Mouse (Mus musculus) forebrain, embryonic 13.5 days (tissue): ENCODE results near the gene Dlec1. TPM values are rescaled to one million over a fixed set of nuclear protein-coding genes. Genes with fewer than 3 reads are reported as not detected.

Source experiments
- ATAC-seq: fragments of 200-750 bp; cut with Nextera tagmentation; 2 replicates; pipeline ENCODE4 v1.8.0; 2017
- H3K27ac ChIP-seq: fragments of 300-500 bp; sonication (generic); 2 replicates; pipeline ENCODE4 v1.5.1; 2015; ENCODE audit warnings: inconsistent platforms, mild to moderate bottlenecking, moderate library complexity
- H3K27me3 ChIP-seq: fragments of 300-500 bp; sonication (generic); 2 replicates; pipeline ENCODE4 v1.6.1; 2015; ENCODE audit warnings: mild to moderate bottlenecking, inconsistent platforms
- H3K36me3 ChIP-seq: fragments of 300-500 bp; sonication (generic); 2 replicates; pipeline ENCODE4 v1.6.1; 2015; ENCODE audit warnings: mild to moderate bottlenecking, inconsistent platforms; ENCODE audit not compliant: poor library complexity, severe bottlenecking
- H3K4me1 ChIP-seq: fragments of 300-500 bp; sonication (generic); 2 replicates; pipeline ENCODE4 v1.6.1; 2015; ENCODE audit warnings: inconsistent platforms
- H3K4me2 ChIP-seq: fragments of 300-500 bp; sonication (generic); 2 replicates; pipeline ENCODE4 v1.6.1; 2015; ENCODE audit warnings: inconsistent platforms, mild to moderate bottlenecking, moderate library complexity
- H3K4me3 ChIP-seq: fragments of 300-500 bp; sonication (generic); 2 replicates; pipeline ENCODE4 v1.5.1; 2015; ENCODE audit warnings: mild to moderate bottlenecking, inconsistent platforms
- H3K9ac ChIP-seq: fragments of 300-500 bp; sonication (generic); 2 replicates; pipeline ENCODE4 v1.6.1; 2015; ENCODE audit warnings: mild to moderate bottlenecking, inconsistent platforms
- H3K9me3 ChIP-seq: fragments of 300-500 bp; sonication (generic); replicated peaks from 2 replicates; pipeline ENCODE4 v1.6.1; 2016; ENCODE audit warnings: inconsistent platforms
- WGBS: fragments of 180-500 bp; shearing (Covaris S2); methylation state at CpG from one replicate; pipeline ENCODE4 v1.1.7; 2015; 5-methylcytosine and 5-hydroxymethylcytosine counted together
- polyA plus RNA-seq: library from polyadenylated mRNA; unstranded; fragments of >200 nt; fragmentation: Nextera tagmentation; extraction: Ambion mirVana; gene quantifications from 2 replicates; pipeline ENCODE4 v1.2.1, GENCODE M21; 2015

Gene Dlec1
- polyA plus RNA-seq, 1 experiment from 2014 or later, result 0.57 TPM

GRCm38 (mm10) chr9:119146098-119146770 lies 44.0 kb downstream of the Dlec1 start:
- ATAC-seq, result no peak

GRCm38 (mm10) chr9:119149601-119150000 lies 47.3 kb downstream of the Dlec1 start:
- Histone ChIP-seq H3K27ac (no peak overlapping the region), H3K4me2 (no peak overlapping the region), H3K4me3 (no peak overlapping the region), H3K9ac (no peak overlapping the region), H3K9me3 (no peaks in the 10 kb centered on the region), H3K36me3 (no peaks in the 10 kb centered on the region), H3K4me1 (no peaks in the 10 kb centered on the region), H3K27me3 (no peaks in the 10 kb centered on the region)
- no peak for ATAC-seq
- 33% methylated on average over 5 of the region's 5 CpGs for WGBS

More at GRCm38 (mm10) chr9:119146098-119146770, 44.0 kb downstream of the Dlec1 start:
- Histone ChIP-seq H3K4me2 (no peak overlapping the region), H3K27ac (no peak overlapping the region), H3K9ac (no peak overlapping the region), H3K27me3 (no peaks in the 10 kb centered on the region), H3K4me1 (no peaks in the 10 kb centered on the region), H3K36me3 (no peaks in the 10 kb centered on the region), H3K4me3 (no peak overlapping the region), H3K9me3 (no peaks in the 10 kb centered on the region)
- 80% methylated on average over 13 of the region's 13 CpGs for WGBS

DNA sequence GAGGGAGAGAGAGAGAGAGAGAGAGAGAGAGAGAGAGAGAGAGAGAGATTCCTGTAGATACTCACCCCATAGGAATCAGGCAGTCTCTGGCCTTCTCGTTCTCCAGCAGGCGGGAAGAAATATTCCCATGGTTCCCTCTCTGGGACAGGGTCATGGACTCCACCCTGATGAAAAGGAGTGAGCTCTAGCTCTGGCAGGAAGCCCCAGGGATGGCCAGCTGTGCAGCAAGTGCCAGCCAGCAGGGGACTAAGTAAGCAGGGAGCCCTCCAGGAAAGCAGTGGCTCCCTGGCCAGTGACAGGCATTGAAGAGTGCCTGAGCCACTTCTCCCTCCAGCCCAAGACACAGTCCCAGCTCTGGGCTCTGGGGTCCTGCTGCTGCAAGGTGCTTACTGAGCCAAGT lies 49.5 kb downstream of the Dlec1 start:
- Histone ChIP-seq H3K27ac (no peak overlapping the region), H3K9ac (no peak overlapping the region), H3K4me1 (0 out of 2 replicates have a peak, but pooled peaks cover 3% of the 10 kb centered on the region), H3K36me3 (no peaks in the 10 kb centered on the region), H3K4me3 (no peak overlapping the region), H3K27me3 (peaks cover 16% of the 10 kb centered on the region), H3K4me2 (no peak overlapping the region), H3K9me3 (no peaks in the 10 kb centered on the region)
- WGBS, result 59% methylated on average over 2 of the region's 2 CpGs
- ATAC-seq, result no peak

GRCm38 (mm10) chr9:119155416-119155815 lies 53.1 kb downstream of the Dlec1 start:
- ATAC-seq, result no peak
- 79% methylated on average over 8 of the region's 8 CpGs for WGBS

DNA sequence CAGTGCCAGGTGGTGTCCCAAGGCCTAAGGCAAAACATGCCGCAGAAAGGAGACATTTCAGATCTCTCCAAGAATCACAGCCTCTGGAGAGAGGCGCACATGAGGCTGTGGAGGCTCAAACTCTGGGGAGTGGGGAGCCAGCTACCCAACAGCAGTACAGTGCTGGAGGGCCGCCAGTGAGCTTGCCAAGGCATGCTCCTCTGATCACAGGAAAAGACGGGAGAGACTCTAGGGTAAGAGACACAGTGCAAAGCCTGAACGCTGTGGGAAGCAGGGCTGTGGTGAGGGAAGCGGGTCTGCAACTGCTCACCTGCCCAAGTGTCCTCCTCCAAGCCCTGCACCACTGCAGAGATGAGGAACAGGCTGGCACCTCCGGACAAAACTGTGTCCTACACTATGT lies 53.5 kb downstream of the Dlec1 start:
- Histone ChIP-seq H3K4me1 (0 out of 2 replicates have a peak, but pooled peaks cover 3% of the 10 kb centered on the region), H3K4me3 (peak overlapping the region; percentile 53), H3K27me3 (peaks cover 21% of the 10 kb centered on the region), H3K36me3 (no peaks in the 10 kb centered on the region), H3K9ac (no peak overlapping the region), H3K27ac (no peak overlapping the region), H3K4me2 (0 out of 2 replicates have a peak overlapping the region, but pooled peaks have one; percentile 69), H3K9me3 (no peaks in the 10 kb centered on the region)
- WGBS, result 56% methylated on average over 7 of the region's 7 CpGs
- ATAC-seq, result 0 out of 2 replicates have a peak, but pooled peaks have one; percentile 9

More at GRCm38 (mm10) chr9:119155416-119155815, 53.1 kb downstream of the Dlec1 start:
- Histone ChIP-seq H3K4me3 (no peak overlapping the region), H3K27me3 (peaks cover 21% of the 10 kb centered on the region), H3K9me3 (no peaks in the 10 kb centered on the region), H3K27ac (no peak overlapping the region), H3K9ac (no peak overlapping the region), H3K4me1 (0 out of 2 replicates have a peak, but pooled peaks cover 3% of the 10 kb centered on the region), H3K4me2 (no peak overlapping the region), H3K36me3 (no peaks in the 10 kb centered on the region)

DNA sequence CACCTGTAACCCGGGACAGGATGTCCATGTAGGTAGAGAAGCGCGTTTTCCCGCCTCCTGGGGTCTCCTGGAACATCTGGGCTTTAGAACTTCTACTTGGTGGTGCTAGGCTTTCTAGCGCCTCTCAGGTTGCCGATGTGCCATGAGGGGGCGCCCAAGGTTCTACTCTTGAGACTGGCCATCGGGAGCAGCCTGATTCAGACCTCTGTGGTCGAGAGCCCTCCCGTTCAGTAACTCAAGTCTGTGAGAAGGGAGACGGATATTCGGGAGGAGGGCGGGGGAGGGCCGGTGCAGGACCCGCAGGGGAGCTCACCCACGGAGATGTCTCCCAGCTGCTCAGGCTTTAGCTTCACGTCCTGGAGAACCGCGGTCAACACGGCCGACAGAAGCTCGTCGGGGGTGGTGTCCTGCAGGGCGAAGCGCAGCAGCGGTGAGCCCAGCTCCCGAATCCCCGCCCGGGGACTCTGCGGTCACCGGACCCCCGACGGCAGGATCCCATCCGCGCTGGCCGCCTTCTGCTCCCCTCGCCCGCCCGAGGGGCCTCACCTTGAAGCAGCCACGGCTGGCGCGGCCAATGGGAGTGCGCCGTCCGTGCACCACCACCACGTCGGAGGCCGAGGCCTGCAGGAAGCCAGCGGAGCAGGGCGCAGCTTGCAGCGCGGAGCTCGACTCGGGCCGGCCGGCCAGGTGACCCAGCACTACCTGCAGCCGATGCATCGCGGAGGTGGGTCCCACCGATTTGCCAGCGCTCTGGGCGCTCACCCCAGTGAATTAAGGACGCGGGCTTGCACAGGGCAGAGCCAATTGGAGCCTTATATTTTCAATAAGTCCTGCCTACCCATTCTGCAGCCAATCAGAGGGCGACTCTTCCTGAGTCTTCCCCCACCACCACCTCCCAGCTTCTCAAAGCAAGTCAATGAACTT lies 54.3 kb downstream of the Dlec1 start, which contains the start of gene Acaa1b:
Gene Acaa1b, minus strand, starts transcription at position 816 of the 924 bp plus-strand sequence.
- H3K36me3 ChIP-seq, result no peaks in the 10 kb centered on the region
- no peak within 1 kb of the TSS for H3K27ac ChIP-seq
- WGBS, result 1% methylated on average over 64 of the region's 65 CpGs
- peak within 1 kb of the TSS; percentile 56 for H3K9ac ChIP-seq
- H3K4me3 ChIP-seq, result peak within 1 kb of the TSS; percentile 53
- peak; percentile 96 for ATAC-seq
- peak within 1 kb of the TSS; percentile 69 for H3K4me2 ChIP-seq
- 0 out of 2 replicates have a peak, but pooled peaks cover 3% of the 10 kb centered on the region for H3K4me1 ChIP-seq
- peaks cover 21% of the 10 kb centered on the region for H3K27me3 ChIP-seq
- H3K9me3 ChIP-seq, result no peaks in the 10 kb centered on the region

- Histone ChIP-seq H3K4me2 (no peak within 1 kb of the TSS), H3K27me3 (peaks cover 21% of the 10 kb centered on the region), H3K9ac (no peak within 1 kb of the TSS), H3K36me3 (no peaks in the 10 kb centered on the region), H3K9me3 (no peaks in the 10 kb centered on the region), H3K4me3 (no peak within 1 kb of the TSS), H3K4me1 (0 out of 2 replicates have a peak, but pooled peaks cover 3% of the 10 kb centered on the region), H3K27ac (no peak within 1 kb of the TSS)
- 63% methylated on average over 4 of the region's 4 CpGs for WGBS
- ATAC-seq, result no peak
Observed at GRCm38 (mm10) chr9:119158861-119159260, 56.6 kb downstream of the Dlec1 start, which contains the start of gene Gm47289. TSS of gene Gm47289 (plus strand) at chr9:119159161.

DNA sequence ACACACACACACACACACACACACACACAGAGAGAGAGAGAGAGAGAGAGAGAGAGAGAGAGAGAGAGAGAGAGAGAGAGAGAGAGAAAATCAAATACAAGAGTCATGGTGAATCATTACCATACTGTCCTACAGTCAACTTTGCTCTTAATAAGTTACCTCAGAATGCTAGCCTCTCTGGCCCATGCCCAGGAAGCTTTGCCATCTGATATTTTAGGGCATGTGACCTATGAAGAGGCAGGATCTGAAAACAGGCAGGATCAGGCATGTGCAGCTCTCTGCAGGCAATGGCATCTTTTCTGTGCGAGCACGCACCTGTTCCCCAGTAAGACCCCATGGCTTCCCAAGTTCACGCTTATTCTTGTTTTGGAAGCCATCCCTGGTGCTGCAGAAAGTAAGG lies 58.4 kb downstream of the Dlec1 start:
- no peak for ATAC-seq
- 91% methylated on average over 3 of the region's 3 CpGs for WGBS
- H3K36me3 ChIP-seq, result no peaks in the 10 kb centered on the region

DNA sequence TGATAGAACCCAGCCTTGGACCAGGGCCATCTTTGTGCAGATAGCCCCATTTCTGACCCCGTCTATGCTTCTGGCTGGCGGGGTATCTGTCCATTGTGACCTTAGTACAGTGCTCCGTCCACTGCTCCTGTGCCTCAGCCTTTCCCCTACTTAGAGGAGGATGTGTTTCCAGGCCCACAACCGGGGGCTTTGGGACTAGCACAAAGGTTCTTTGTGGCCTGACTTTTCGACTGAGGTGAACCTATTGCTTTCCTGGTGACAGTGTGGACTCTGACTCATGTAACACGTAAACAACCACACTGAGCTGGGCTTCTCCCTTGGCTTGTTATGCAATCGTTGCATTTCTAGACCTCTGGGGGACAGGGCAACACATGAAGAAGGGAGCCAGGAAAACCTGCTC lies 62.5 kb downstream of the Dlec1 start:
- no peaks in the 10 kb centered on the region for H3K4me1 ChIP-seq
- no peak overlapping the region for H3K27ac ChIP-seq
- H3K9me3 ChIP-seq, result no peaks in the 10 kb centered on the region
- 86% methylated on average over 7 of the region's 7 CpGs for WGBS
- H3K4me3 ChIP-seq, result no peak overlapping the region
- H3K9ac ChIP-seq, result no peak overlapping the region
- no peak overlapping the region for H3K4me2 ChIP-seq
- ATAC-seq, result no peak
- no peaks in the 10 kb centered on the region for H3K27me3 ChIP-seq
- H3K36me3 ChIP-seq, result no peaks in the 10 kb centered on the region

More for the DNA sequence above, 58.4 kb downstream of the Dlec1 start:
- Histone ChIP-seq H3K27me3 (peaks cover 13% of the 10 kb centered on the region), H3K27ac (no peak overlapping the region), H3K9ac (no peak overlapping the region), H3K4me3 (no peak overlapping the region), H3K4me2 (no peak overlapping the region), H3K9me3 (no peaks in the 10 kb centered on the region), H3K4me1 (0 out of 2 replicates have a peak, but pooled peaks cover 3% of the 10 kb centered on the region)

DNA sequence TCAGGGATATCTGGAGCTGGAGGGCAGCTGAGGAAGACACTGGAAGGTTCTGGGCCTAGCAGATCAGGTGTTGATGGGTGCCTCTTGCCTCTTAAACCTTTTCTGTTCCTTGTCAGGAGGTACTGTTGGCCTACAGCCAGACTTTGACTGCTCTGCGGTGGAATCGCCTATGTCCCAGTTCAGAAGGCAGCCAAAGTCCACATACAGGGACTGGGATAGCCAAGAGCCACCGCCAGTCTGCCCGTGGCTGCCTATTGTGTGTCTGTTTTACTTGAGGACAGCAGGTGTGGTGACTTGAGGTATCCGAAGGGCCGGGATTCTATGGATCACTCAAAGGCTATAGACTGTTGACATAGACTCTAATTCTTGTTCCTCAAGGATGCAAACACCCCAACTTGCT lies 63.3 kb downstream of the Dlec1 start:
- Histone ChIP-seq H3K4me2 (no peak overlapping the region), H3K36me3 (no peaks in the 10 kb centered on the region), H3K9ac (no peak overlapping the region), H3K27me3 (no peaks in the 10 kb centered on the region), H3K9me3 (no peaks in the 10 kb centered on the region), H3K4me3 (no peak overlapping the region), H3K27ac (no peak overlapping the region), H3K4me1 (no peaks in the 10 kb centered on the region)
- ATAC-seq, result no peak
- WGBS, result 93% methylated on average over 6 of the region's 6 CpGs

GRCm38 (mm10) chr9:119167608-119168007 lies 65.3 kb downstream of the Dlec1 start:
- Histone ChIP-seq H3K4me2 (no peak overlapping the region), H3K27ac (no peak overlapping the region), H3K36me3 (no peaks in the 10 kb centered on the region), H3K4me1 (no peaks in the 10 kb centered on the region), H3K9ac (no peak overlapping the region), H3K27me3 (no peaks in the 10 kb centered on the region), H3K4me3 (no peak overlapping the region), H3K9me3 (no peaks in the 10 kb centered on the region)
- ATAC-seq, result no peak
- 93% methylated on average over 2 of the region's 2 CpGs for WGBS

DNA sequence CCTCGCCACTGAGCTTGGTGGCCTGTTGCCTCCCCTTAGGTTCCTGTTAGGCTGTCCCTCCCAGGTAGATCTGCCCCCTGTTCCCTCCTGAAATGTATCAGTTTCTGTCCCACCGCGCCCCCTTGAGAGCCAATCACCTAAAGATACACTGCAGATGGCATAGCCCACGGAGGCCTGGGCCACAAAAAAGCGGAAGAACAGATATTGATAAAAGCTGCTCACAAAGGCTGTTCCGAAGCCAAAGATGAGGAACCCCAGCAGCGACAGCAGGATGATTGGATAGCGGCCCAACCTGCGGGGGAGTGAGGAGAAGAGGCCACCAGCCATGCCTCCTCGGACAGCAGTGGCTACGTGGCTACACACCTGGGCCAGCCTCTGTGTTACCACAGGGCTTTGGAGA lies 77.0 kb downstream of the Dlec1 start:
- no peak overlapping the region for H3K27ac ChIP-seq
- WGBS, result 87% methylated on average over 11 of the region's 11 CpGs

More for the DNA sequence above, 77.0 kb downstream of the Dlec1 start:
- Histone ChIP-seq H3K4me2 (no peak overlapping the region), H3K4me3 (no peak overlapping the region), H3K9ac (no peak overlapping the region), H3K4me1 (no peaks in the 10 kb centered on the region), H3K27me3 (no peaks in the 10 kb centered on the region), H3K9me3 (no peaks in the 10 kb centered on the region), H3K36me3 (no peaks in the 10 kb centered on the region)
- ATAC-seq, result no peak
